Mouse (Mus musculus) ovary, postnatal 10 days (tissue): Measurements from ENCODE around the gene Wdr76.
"Not testable (repeated sequence)": the region's sequence is repeated elsewhere in the genome, so short reads cannot be mapped to it uniquely, and the experiment has no call there.

Source experiments
- DNase-seq: peaks from one replicate; pipeline ENCODE4 v3.0.0; 2022; ENCODE audit warnings: low spot score

Wdr76 gene

DNA sequence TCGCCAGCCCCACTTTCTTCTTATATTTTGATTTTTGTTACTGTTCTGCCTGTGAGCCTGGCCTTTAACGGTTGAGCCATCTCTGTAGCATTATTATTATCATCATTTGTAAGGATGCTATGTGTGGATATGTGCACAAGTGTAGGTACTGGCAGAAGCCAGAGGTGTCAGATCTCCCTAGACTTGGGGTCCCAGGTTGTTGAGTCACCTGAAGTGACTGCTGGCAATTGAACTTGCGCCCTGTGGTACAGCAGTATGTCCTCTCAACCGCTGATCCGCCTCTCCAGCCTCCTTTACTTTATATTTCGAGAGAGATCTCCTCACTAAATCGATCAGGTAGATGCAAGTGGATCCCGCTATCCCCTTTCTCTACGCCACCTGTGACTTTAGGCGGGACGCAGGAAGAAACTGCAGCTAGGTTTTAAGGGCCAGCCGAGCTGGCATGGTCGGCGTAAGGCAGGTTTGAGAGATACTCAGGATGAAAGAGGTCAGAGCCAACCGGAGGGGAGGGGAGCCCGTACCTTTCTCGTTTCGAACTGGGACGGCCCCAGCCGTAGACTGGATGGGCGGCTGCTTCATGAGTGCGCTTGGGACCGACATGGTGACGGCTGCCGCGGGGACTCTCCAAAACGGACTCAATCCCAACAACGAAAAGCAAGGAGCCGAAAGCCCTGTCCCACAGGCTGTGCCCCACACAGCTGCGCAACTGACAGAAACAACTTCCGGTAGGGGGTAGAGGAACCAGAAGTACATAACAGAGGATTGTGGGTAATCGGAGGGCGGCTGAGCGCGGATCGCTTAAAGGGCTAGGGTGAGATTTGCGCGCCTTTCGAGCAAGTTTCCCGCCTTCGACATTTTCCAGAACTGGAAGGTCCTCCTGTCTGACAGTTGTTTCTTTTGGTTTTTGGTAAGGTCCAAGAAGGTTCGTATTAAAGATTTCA is at the start of gene Wdr76, which contains the start of gene Mfap1a:
Gene Wdr76 (plus strand): TSS at position 782 of the 941 bp plus-strand sequence.
Gene Mfap1a (minus strand): TSS at position 724 of the 941 bp plus-strand sequence.
- peak; percentile 63 for DNase-seq

DNA sequence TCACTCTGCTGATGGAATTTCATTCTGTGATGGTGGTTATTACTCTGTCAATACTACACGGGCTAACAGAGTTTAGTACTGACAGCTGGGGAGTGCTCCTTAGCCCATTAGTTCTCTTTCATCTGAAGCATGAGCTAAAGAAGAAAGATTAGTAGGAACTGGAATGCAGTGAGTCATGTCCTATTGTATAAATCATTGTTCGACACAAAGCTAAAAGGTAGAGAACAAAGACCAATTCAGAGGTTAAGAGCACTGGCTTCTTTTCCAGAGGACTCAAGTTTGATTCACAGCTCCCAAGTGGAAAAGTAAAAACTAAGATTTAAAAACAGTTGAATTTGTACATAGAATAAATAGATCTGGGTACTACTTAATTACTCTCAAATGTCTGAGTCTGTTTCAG is 46.5 kb upstream of the Wdr76 start:
- no peak for DNase-seq

DNA sequence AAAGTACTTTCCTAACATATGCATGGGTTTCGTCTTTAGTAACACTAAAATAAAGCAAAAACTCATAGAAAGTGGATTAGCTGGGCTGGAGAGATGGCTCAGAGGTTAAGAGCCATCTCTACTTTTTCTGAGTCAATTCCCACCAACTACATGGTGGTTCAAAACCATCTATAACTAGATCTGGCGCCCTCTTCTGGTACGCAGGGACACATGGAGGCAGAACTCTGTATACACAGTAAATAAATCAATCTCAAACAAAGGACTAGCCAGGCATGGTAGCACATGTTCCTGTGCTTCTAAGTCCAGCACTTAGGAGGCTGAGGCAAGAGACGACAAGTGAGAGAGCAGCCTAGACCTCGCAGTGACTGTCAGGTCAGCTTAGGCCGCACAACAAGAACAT is 37.5 kb upstream of the Wdr76 start:
- DNase-seq: not testable (repeated sequence)

DNA sequence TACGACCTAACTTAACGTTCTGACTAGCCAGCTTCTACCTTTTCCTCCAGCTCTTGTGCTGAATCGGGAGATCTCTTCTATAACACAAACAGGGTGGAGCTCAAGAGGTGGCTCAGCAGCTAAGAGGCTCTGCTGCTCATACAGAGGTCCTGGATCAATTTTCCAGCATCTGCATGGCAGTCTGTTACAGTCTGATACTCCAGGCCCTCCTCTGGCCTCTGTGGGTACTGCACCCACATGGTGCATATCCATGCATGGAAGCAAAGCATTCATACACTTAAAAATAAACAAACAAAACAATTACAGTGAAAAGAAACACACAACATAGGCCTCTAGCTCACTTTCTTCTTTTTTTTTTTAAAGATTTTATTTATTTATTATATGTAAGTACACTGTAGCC is 33.7 kb upstream of the Wdr76 start:
- DNase-seq: not testable (repeated sequence)

DNA sequence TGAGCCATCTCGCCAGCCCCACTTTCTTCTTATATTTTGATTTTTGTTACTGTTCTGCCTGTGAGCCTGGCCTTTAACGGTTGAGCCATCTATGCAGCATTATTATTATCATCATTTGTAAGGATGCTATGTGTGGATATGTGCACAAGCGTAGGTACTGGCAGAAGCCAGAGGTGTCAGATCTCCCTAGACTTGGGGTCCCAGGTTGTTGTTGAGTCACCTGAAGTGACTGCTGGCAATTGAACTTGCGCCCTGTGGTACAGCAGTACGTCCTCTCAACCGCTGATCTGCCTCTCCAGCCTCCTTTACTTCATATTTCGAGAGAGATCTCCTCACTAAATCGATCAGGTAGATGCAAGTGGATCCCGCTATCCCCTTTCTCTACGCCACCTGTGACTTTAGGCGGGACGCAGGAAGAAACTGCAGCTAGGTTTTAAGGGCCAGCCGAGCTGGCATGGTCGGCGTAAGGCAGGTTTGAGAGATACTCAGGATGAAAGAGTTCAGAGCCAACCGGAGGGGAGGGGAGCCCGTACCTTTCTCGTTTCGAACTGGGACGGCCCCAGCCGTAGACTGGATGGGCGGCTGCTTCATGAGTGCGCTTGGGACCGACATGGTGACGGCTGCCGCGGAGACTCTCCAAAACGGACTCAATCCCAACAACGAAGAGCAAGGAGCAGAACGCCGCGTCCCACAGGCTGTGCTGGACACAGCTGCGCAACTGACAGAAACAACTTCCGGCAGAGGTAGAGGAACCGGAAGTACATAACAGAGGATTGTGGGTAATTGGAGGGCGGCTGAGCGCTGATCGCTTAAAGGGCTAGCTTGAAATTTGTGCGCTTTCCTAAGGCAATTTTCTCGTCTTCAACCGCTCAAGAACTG is 33.0 kb upstream of the Wdr76 start, which contains the start of gene Mfap1b:
Gene Mfap1b (minus strand): TSS at position 767 of the 879 bp plus-strand sequence.
- peak; percentile 36 for DNase-seq

DNA sequence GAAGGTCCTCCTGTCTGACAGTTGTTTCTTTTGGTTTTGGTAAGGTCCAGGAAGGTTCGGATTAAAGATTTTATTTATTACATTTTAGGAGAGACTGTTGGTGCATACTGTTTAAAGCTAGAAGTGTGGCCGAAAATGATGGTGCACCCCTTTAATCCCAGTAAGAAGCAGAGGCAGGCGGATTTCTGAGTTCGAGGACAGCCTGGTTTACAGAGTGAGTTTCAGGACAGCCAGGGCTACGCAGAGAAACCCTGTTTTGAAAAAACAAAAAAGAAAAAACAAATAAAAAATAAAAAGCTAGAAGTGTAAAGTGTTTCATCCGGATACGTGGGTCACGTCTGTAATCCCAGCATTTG is 32.4 kb upstream of the Wdr76 start:
- no peak for DNase-seq

DNA sequence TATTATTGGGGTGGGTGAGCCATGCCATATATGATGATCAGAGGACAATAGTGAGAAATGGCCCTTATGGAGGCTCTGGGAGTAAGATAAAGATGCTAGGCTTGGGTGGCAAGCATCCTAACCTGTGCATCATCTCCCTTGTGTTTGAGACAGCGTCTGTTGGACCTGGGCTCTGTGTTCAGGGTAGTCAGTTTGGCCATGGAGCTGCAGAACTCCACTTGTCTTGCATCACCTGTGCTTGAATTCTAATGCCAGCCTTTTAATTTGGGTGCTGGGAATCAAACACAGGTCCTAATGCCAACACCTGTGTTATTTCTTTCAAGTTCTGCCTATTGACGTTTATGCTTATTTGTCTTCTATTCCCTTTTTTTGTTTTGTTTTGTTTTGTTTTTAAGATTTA is 31.2 kb upstream of the Wdr76 start:
- not testable (repeated sequence) for DNase-seq

DNA sequence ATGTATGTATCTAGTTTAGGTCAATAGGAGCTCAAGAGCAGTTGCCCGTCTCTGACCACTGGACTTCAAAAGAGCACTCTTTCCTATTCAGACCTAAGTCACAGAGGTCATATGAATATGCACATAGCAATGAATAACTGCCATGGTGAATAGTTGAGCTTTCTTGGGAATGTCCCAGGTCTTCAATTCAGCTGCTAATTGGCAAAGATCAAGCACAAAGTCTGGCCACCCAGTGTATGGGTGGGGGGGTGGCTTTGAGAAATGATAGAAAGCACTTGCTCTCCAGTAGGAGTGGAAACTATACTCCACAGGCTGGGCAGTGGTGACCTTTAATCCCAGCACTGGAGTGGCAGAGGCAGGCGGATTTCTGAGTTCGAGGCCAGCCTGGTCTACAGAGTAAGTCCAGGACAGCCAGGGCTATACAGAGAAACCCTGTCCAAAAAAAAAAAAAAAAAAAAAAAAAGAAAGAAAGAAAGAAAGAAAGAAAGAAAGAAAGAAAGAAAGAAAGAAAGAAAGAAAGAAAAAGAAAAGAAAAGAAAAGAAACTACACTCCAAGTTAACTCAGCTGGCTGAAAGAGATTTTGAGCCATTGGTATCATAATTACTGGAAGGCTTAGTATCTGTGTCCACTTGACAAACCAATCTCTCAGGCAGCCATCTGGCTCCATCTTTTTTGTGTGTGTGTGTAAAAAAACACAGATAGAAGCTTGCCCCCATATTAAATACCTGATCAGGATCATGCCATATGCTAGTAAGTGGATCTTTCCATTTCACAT is 28.8 kb upstream of the Wdr76 start:
- DNase-seq: no peak

DNA sequence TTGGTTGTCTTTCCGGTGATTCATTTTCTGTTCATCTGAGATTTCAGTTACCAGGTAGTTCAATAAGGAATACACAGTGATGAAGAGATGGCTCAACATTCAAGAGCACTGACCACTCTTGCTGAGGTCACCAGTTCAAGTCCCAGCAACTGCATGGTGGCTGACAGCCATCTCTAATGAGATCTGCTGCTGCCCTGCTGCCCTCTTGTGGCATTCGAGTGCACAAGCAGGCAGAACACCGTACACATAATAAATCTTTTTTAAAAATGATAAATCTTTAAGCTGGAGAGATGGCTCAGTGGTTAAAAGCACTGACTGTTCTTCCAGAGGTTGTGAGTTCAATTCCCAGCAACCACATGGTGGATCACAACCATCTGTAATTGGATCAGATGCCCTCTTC is 26.0 kb upstream of the Wdr76 start:
- no peak for DNase-seq

DNA sequence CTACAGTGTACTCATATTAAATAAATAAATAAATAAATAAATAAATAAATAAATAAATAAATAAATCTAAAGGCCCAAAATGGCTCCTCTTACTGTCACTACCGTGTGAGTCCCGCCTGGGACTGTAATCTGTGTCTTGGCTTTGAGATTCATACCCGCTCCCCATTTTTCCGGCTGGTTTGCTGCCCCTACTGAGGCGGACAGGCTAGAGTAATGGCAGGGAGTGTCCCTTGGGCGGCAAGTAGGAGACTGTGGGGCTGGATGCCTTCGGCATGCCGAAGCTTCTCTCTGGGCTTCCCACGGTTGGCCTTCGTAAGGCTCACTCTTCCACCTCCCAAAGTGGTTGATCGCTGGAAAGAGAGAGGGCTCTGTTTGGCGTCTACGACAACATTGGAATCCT is 25.6 kb upstream of the Wdr76 start:
- not testable (repeated sequence) for DNase-seq

DNA sequence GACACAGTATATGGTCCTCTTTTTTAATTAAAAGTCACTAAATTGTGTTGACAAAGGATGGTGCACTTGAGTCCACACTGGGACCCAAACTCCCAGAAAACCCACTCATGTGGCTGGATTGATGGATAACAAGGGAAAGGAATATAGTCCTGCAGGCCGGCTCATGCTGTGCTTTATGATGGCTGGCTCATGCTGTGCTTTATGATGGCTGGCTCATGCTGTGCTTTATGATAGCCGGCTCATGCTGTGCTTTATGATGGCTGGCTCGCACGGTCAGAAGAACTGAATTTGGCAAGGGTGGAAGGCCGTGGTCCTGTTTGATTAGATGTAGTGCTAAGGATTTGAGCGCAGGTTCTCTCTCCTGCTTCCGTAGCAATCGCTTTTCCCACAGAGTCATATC is 22.9 kb upstream of the Wdr76 start:
- DNase-seq: no peak

DNA sequence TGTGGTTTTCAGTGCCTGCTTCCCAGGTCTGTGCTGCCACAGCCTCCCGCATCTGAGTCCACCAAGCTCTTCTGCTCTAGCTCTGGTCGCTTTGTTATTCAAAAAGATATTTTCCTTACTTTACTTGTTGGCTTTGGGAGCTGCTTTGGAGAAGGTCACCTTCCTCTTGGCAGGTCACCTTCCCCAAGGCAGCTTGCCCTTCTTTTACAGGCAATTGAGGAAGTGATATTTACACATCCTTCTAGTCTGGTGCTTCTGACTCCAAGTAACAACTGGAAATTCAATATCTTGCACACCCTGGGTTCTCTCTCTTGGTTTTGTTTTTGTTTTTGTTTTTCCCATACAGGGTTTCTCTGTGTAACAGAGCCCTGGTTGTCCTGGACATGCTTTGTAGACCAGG is 22.1 kb upstream of the Wdr76 start:
- not testable (repeated sequence) for DNase-seq

DNA sequence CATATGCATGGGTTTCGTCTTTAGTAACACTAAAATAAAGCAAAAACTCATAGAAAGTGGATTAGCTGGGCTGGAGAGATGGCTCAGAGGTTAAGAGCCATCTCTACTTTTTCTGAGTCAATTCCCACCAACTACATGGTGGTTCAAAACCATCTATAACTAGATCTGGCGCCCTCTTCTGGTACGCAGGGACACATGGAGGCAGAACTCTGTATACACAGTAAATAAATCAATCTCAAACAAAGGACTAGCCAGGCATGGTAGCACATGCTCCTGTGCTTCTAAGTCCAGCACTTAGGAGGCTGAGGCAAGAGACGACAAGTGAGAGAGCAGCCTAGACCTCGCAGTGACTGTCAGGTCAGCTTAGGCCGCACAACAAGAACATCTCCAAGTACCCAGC is 5.0 kb upstream of the Wdr76 start:
- not testable (repeated sequence) for DNase-seq

DNA sequence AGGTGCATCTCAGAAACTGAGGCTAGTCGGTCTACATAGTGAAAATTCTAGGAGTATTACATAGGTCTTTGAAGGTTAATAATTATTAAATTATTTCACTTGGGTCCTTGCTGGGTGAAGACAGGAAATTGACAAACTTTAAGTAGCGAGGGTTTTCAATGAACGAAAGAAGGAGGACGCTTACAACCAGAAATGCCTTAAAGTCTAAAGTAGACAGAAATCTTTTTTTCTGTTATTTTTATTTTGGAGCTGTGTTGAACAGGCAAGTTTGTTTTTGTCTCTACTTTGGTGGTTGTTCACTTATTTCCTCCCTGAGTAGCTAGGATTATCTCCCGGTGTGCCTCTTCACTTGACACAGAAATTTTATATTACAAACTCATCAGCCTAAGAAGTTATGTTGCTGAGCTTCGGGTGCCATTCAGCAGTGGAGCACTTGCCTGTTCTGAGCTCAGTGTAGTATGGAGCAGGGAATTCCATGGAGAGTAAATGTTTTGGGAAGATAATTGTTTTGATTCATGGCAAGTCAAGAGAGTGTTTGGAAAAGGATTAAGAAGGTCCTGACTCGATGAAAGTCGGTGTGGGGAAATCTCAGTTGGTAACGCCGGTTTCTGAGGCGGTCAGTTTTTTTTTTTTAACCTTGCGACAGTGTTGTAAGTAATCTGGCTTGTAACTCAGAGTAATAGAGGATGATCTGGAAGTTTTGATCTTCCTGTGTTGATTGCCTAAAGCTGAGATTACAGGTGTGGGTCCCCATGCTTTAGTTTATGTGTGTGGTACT is 839 bp downstream of the Wdr76 start:
- DNase-seq: no peak

DNA sequence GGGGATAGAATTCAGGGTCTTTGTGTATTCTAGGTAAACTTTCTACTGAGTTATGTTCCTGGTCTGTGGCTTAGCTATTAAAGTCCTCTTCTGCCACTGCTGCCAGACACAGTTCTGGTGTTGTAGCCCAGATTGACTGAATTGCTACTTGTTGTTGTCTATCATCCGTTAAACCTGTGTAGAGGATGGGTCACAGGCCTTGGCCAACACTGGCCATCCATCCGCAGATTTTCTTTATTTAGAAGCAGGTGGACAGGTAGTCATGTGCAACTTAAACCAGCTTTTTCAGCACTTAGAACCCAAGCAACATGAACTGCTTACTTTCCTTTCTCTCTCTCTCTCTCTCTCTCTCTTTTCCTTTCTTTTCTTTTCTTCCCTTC is 1.4 kb downstream of the Wdr76 start:
- no peak for DNase-seq

DNA sequence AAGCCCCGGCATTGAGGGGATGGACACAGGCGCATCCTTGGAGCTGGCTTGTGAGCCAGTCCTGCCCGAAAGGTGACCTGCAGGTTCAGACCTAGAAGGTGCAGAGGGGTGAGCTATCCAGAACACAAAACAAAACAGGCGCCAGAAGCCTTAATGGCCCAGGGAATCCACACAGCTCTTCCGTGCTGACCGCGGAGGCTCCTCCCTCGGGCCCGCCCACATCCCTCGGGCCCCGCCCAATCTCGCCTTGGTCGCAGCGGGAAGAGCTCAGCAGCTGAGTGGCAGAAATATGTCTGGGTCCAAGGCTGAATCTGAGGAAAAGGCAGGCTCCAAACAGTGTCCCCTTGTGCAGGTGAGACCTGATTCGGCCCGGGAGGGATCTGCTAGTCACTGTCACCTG is 3.1 kb downstream of the Wdr76 start:
- DNase-seq: peak; percentile 14

DNA sequence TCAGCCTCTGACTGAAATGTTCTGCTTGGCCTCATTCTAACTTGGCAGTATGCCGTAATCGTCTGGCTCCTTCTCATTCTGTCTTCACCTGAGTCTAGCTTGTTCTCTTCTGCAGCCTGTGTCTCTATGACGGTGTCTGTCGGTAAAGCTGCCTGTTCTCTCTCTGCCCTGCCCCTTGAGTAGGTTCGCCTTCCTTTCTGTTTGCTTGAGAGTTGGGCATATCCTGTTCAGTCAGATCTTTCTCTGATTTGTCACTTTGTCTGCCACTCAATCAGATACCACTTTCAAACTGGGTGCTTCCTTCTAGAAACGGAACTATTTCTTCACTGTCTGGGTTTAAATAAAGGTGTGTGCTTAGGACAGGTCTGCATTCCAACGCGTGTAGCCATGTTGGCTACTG is 4.9 kb downstream of the Wdr76 start:
- no peak for DNase-seq

DNA sequence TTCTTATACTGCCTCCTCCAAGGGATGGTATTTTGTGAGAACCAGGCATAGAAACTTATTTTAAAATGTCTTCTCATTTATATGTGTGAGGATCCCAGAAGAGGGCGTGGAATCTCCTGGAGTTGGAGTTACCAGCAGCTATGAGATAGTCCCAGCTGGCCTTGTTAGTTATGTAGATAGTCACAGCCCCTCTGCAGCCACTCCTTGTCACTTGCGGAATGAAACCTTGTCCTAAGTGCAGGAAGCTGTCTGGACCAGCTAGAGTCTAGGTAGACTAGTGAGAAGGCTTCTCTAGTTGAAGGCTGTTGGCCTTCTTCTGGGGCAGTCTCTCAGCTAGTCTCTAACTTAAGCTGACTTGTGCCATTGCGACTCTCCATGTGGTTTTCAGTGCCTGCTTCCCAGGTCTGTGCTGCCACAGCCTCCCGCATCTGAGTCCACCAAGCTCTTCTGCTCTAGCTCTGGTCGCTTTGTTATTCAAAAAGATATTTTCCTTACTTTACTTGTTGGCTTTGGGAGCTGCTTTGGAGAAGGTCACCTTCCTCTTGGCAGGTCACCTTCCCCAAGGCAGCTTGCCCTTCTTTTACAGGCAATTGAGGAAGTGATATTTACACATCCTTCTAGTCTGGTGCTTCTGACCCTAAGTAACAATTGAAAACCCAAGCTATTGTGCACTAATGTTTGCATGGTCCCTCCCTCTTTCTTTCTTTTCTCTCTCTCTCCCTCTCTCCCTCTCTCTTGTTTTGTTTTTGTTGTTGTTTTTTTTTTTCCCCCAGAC is 6.7 kb downstream of the Wdr76 start:
- not testable (repeated sequence) for DNase-seq

DNA sequence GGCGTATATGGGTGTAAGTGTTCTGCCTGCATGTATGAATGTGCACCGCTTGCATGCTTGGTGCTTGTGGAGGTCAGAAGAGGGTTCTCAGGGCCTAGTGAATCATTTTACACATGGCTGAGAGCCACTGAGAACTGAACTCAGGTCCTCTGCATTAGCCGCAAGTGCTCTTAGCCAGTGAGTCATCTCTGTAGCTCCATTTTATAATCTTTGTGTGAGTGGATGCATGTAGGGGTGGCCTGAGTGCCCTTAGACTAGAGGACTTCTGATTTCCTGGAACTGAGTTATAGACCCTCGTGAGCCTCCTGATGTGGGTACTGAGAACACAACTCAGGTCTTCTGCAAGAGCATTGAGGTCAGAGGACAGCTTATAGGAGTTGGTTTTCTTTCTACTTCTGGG is 7.7 kb downstream of the Wdr76 start:
- no peak for DNase-seq

DNA sequence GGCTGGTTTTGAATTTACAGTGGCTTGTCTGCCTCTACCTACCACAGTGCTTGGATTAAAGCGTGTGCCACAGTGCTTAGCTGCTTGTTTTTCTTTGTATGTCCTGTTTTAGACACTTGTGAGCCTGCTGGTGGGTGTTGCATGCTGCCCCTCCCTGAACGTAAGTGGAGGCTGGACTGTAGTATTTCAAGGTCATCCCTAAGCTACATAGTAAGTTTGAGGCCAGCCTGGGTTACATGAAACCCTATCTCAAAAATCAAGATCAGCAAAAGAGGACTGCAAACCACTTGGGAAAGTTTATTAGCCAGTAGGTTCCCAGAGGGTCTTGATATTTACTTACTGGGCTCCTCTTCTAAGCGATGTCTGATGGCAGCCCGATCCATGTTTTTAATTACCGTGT is 11.6 kb downstream of the Wdr76 start:
- DNase-seq: no peak
